Mouse (Mus musculus) mouse trophoblast stem cell (cell line): ENCODE measurements around the gene Josd2.

ENCODE experiments used
- in situ Hi-C, 2 experiments: fragments of 300-500 bp; cut with MseI, MboI; formaldehyde crosslinking; loops; 2 replicates in 1 of 2; 3 replicates in 1 of 2; pipeline ENCODE4 v1.15.1; 2025

Josd2 gene

DNA sequence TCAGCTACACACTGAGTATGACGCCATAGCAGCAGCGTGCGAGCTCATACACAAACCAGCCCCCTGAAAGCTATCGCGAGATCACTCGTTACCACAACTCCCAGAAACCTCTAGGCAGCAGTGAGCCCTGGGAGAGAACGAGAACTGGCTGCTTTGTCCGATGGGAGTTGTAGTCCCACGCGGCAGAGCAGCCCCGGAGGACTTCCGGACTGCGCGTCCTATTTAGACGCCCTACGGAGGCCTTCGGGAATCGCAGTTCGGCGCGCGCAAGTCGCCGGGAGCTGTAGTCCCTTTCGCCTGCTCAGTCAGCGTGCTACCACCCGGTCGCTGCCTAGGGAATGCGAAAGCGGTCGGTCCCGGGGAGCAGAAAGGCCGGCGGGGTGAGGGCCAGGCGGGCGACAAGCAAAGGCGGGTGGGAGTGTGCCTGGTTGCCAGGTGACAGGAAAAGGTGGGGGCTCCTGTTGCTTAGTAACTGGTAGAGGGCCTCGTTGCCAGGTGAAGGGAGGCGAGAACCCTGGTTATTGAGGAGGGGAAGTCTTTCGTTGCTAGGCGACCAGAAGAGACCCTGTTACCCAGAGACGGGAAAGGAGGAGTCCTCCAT, at the start of gene Josd2:
TSS of gene Josd2 (plus strand) at position 170 of the 601 bp plus-strand sequence.
- in situ Hi-C loops, result no loop called here

DNA sequence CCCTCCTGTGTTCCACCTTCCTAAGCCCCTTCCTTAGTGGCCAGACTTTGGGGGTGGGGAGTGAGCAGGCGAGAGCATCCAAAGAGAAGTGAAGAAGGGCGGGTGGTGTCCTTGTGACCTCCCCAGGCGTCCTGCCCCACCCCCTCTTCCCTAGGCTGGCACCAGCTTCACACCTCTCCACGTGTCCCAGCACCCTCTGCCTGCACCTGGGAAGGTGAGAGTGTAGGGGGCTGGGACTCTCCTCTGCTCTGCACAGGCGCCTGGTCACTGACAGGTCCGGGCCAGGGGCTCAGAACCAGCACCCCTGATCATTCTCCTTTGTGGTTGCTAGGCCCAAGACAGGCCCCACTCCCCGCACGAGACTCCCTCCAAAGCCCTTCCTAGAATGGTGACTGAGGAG, 40.1 kb upstream of the Josd2 start:
- in situ Hi-C loops, result no loop called here

DNA sequence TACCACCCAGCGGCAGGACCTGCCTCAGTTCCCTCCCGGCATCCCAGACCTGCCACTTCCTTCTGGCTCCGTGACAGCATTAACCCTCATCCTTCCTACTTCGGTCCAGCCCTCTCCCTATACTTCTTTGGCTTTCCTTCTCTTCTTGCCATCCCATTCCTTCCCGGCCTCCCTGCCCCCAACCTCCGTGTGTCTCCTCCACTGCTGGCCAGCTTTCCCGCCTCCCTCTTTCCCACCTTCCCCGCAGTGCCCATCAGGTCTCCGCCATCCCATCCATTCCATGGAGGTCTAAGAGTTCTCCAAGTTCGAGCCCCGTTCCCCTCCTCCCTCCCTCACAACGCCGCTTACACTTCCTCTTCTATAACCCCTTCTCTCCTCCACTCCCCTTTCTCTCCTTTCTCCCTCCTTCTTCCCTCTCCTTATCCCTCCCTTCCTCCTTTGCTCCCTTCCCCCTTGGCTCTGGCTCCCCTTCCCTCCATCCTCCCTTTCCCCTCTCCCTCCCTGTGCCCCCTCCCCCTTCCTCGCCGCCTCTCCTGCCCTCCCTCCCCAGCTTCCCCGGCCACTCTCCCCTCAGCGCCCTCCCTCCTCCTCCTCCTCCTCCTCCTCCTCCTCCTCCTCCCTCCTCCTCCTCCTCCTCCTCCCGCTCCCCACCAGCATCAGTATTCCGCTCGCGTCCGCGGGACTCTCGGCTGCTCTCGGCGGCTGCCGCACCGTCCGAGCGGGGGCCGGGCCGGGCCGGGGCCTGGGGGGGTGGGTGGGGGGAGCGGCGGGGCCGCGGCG, 39.4 kb upstream of the Josd2 start:
- in situ Hi-C loops, result no loop called here

DNA sequence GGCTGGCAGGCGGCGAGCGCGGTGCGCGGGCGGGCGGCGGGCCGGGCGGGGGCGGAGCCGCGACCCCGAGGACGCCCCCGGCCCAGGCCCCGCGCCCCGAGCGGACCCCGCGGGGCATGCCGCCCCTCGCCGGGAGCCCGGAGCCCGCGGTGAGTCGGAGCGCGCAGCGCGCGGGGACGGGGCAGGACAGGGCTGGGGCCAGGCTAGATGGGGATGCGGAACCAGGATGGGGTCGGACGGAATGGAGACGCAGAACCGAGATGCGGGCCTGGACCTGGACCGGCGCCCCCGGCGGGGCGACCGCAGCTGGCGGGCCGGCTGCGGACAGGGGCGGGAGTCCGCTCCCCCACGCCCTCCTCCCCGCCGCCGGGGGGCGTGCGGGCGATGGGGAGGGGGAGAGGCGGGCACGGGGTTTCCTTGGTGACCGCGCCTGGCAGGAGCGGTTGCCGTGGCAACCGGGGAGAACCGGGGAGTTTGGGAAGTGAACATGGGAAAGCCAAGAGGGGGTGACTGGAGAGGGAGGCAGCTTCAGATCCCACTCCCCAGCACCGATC, 38.7 kb upstream of the Josd2 start, which contains the start of gene Lrrc4b:
TSS of gene Lrrc4b (plus strand) at position 51 of the 554 bp plus-strand sequence.
- in situ Hi-C loops, result no loop called here

DNA sequence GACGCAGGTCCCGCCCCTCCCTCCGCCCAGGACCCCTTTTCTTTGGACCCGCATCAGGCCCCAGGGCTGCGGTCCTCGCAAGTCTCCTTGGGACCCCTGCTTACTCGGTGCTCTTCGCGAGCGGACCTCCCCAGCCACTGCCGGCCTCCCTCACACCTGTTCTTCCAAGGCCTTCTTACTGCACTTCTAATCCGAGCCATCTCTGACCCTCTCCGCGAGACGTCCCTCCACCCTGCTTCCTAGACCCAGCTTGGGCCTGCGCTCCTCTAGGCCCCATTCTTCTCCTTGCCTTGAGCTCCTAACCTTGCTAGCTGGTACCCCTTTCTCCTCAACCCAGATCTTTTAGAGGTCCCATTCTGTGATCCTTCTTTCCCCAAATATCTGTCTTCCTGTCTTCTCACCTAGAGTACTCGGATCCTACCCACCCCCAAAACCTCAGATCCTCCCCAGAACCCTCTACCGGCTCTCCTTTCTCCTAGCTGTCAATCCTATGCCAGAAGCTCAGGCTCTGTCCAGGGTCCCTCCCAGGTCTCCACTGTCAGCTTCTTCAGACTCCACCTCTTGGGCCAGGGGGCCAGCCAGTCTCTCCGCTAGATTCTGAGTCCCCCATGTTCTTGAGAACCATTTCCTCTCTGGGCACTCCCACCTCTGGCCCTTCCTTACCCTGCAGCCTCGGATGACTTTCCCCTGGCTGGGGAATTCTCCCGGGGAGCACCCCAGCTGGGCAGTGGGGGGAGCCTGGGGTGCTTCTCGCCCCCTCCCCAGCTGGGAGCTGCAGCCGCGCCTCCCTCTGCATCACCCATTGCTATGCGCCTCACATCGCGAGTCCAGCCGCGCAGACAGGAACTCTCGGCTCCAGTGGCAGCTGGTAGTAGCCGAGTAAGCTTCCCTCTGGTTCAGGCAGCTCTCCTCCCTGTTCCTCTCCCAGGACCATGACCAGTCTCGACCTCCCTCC, 38.0 kb upstream of the Josd2 start:
- in situ Hi-C loops, result no loop called here

DNA sequence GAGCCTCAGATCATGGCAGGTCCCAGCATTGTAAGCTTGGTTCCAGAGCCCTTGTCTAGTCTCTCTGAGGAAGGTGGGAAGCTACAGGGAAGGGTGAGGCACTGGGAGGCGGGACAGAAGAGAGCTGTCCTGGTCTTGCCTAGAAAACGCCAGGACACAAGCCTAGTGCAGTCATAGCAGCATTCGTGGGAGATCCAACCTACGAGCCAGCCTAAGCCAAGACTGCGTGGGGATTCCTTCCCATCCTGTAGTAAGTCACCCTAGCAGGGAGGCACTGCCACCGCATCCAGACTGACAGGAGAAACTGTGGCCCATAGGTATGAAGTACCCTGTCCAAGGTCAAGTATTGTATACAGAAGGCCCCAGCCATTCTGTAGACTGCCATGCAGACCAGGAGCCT, 35.2 kb upstream of the Josd2 start:
- in situ Hi-C loops, result no loop called here

DNA sequence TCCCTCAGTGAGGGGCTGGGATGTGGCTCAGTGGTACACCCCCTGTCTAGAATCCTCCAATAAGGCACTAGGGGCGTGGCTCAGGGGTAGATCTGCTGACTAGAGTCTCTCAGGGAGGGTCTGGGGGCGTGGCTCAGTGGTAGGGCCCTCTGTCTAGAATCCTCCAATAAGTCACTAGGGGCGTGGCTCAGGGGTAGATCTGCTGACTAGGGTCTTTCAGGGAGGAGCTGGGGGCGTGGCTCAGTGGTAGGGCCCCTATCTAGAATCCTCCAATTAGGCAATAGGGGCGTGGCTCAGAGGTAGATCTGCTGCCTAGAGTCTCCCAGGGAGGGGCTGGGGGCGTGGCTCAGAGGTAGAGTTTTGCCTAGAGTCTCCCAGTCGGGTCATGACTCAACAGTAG, 34.4 kb upstream of the Josd2 start:
- in situ Hi-C loops, result no loop called here

DNA sequence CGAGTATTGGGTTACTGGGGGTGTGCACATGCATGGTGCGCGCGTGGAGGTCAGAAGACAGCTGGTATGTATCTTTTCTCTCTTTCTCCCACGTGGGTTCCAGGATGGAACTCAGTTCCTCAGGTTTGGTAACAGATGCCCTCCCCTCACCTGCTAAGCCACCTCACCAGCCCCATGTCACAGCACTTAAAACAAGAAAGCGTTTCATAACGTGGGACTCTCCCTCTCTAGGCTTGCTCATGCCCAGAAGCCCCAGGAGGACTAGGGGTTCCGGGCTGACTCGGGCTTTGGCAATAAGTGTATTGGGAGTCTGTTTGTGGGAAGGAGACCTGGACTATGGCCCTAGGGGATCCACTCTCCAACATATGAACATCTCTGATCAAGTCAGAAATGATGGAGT, 33.7 kb upstream of the Josd2 start:
- in situ Hi-C loops, result no loop called here

DNA sequence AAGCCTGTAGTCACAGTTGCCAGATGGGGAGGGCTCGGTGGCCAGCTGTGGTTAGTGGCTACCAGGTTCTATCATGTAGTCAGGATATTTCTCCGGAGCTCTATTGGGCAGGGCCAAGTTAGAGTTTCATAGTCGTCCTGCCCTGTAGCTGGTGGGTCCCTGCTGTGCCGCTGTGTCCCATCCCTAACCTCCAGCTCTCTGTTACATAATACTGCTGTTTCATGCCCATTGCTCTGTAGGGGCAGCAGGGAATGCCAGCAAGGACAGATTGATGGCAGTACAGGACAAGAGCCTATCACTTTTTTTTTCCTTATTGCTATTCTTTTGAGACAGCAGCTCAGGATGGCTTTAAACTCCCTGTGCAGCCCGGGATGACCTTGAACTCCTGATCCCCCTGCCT, 32.0 kb upstream of the Josd2 start:
- in situ Hi-C loops, result no loop called here

DNA sequence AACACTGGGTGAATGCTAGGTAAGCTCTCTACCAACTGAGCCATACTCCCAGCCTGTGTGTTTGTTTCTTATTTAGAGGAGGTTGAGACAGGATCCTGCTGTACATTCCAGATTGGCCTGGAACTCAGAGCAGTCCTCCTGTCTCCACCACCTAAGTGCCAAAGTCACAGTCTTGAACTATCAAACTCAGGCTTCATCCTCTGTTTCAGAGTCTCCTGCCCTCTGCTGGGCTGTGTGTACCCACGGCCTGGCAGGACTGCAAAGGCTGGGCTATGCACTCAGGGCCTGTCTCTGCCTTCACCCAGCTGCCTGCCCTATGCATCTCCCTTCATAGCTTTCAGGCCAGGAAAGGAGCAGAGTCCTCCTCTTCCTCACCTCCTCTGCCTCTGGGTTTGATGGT, 31.5 kb upstream of the Josd2 start:
- in situ Hi-C loops, result no loop called here

DNA sequence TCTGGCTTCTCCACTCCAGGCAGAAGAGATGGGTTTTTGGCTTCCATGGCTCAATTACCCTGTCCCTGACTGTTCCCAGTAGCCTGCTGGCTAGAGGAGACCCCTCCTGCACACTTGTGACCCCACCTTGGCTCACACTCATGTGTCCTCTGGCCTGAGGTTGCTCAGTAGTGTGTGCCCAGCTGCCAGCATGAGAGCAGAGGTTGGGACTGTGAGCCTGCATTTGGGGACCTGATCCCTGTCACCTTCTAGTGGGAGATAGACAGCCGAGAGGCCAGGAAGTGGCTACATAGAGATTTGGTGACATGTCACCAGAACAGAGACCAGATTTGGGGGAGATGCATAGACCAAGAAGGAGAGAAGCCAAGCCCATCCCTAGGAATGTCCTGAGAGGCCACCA, 30.6 kb upstream of the Josd2 start:
- in situ Hi-C loops, result no loop called here

DNA sequence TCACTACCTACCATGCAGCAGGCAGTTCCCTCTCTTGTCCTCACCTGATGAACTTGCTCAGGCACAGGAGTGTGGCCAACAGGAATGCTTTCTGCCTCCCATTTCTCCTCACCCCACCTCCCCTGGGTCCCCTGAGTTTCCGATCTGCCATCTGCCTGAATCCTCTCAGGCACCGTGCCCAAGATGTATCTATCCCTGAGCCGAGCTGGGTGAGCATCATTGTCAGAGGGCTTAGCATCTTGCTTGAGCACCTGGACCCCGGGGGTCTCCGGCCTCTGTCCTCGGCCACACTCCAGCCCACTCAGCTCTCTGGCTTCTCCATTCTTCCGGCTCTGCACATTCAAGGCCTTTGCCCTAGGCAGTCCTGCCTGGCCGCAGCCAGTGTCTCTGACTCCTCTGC, 29.8 kb upstream of the Josd2 start:
- in situ Hi-C loops, result no loop called here

DNA sequence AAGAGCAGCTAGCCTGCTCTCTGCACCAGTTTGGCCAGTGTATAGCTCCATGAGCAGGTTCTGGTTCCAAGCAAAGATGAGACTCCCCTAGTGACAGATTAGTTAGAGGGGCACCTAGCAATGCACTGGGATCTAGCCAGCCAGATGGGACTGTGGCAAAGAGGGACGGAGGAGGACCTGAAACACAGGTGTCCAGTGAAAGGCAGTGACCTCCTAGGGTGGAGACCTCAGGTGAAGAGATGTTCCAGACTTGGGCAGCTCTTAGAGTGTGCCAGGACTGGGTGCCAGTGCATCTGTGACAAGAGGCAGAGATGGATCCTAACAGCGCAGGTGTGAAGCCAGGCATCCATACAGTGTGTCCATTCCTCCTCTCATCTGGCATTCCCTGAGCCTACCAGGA, 28.1 kb upstream of the Josd2 start:
- in situ Hi-C loops, result no loop called here

DNA sequence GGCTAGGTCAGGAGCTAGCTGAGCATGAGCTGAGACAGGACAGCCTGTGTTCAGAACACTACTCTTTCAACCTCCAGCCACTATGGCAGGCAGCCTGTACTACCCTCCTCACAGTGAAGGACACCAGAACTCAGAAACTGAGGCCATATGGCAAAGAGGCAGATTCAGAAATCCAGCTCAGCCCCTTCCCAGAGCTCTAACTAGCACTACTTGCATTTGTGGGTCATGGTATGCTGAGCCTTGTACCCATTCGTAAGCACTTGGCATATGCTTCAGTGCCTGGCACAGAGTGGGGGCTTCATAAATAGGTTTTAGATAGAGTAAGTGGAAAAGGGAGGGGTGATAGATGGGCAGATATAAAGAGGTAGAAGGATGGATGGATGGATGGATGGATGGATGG, 27.3 kb upstream of the Josd2 start:
- in situ Hi-C loops, result no loop called here

DNA sequence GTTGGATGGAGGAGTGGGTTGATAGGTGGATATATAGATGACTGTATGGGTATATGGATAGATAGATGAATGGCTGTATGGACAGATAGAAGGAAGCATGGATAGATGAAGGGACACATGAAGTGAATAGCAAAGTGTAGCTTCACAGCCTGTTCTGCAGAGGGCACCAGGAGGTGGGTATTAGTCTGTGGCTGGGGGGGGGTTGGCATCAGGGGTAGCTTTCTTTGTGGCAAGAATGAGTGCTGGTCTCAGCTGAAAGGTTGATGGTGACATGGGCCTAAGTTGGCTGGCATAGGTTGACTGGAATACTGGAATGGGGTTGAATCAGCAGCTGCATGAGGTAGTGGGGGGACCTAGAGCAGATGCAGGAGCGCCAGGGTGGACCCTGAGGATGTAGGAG, 26.6 kb upstream of the Josd2 start:
- in situ Hi-C loops, result no loop called here

DNA sequence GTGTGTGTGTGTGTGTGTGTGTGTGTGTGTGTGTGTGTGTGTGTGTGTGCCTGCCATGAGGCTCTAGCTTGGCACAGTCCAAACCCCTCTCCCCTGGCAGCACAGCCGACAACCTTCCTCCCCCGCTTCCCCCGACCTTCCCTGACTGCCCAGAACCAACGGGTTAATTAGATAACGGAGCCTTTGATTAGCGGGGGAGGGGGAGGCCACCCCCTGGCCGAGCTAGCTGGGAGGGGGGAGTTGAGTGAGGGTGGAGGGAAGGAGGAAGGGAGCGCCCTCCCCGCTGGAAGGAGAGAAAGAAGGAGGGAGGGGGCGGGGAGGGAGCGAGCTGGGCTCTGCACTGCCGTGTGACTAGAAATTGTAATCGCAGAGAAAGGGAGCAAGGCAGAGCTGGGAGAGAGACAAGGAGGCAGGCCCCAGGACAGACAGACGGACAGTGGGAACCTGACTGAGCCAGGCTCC, 26.1 kb upstream of the Josd2 start:
- in situ Hi-C loops, result no loop called here

DNA sequence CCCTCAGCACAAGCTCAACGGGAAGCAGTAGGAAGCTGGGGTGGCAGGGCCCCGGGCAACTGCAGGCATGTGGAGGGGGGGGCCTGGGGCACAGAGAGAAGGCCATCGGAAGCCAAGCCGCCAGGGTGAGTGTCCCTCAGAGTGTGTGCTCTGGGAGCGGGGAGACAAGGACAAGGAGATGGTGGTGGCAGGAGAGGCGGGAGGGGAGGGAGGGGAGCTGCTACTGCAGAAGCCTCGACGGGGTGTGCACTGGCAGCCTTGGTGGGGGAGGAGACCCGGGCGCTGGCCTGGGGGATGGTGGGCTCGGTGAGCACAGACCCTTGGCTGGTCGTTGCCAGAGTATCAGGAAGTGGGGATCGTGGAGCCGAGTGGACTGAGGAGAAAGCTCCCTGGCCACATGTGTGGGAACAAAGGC, 25.4 kb upstream of the Josd2 start:
- in situ Hi-C loops, result no loop called here

DNA sequence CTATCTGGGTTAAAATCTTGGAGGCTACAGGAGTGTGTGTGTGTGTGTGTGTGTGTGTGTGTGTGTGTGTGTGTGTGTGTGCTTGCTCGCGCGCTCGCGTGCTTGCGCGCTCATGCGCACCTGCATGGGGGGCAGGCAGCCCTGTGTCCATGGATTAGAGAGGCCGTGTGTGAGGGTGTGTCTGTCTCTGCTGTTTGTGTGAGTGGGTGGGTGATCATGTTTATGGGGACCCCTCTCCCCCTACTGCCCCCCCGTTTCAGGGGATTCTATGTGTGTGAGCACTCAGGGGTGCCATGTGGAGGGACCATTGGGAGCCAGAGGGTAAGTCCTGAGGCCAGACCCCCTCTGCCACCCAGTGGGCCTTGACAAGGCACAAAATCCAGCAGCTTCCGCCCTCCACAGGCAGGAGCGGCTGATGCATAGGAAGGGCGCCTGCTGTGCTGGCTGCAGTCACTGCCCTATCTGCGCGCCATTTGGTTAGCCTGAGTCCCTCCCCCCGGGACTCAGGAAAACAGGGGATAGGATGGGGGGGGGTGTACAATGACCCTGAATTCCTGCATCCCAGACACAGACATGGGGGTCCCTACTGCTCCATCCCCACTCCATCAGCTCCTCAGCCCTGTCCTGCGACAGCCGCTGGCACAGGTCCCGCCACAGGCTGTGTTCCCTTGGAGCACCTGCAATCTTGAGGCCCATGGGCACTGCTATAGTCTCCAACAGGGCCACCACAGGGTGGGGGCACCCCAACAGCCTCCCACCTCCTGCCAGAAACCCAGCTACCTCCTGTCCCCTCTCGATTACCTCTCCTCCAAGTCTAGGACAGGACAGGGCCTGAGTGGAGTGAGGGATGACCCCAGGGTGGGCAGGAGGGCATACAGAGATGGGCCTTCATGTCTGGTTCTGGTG, 24.3 kb upstream of the Josd2 start:
- in situ Hi-C loops, result no loop called here

DNA sequence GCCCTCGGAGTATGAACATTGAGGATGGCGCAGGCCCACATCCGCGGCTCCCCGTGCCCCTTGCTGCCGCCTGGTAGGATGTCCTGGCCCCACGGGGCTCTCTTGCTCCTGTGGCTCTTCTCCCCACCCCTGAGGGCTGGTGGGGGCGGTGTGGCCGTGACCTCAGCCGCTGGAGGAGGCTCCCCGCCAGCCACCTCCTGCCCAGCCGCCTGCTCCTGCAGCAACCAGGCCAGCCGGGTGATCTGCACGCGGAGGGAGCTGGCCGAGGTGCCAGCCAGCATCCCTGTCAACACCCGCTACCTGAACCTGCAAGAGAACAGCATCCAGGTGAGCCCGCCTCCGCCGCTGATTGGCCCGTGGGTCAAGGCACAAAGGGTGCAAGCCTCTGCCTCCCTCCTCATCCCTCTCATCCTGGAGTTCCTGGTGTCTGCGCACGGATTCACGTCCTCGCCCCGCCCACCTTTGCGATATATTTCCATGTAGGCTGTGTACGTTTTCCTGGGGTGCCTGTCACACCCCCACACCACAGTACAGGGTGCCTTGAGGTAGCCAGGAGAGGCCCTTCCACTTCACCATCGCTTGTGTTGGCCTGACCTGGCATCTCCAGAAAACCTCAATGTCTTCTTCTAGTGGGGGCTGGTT, 22.8 kb upstream of the Josd2 start:
- in situ Hi-C loops, result no loop called here

DNA sequence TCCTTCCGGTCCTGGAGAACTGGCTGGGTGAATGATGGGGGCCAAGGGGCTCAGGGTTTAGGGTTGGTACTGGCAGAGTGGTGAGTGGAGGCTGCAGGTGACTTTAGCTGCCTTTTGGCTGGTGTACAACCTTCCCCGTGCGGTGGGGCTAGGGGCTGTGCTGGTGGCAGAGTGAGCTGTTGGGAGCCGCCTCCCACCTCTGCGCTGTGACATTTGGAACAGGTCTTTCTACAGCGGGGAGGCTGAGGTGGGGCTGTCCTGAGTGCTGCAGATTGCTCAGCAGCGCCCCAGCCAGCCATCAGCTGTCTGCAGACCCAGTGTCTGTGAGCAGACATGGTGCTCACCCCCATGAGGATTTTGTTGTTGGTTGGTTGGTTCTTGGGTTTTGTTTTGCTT, 22.3 kb upstream of the Josd2 start:
- in situ Hi-C loops, result no loop called here
